Mouse (Mus musculus) neutrophil, adult 5-6 weeks (primary cell): ENCODE data around the gene Ints7. TPM values are rescaled to one million over a fixed set of nuclear protein-coding genes. Genes with fewer than 3 reads are reported as not detected.
A peak's percentile ranks its signal among the peaks of the same experiment; 100 is the strongest.

ENCODE experiments used
- ATAC-seq: fragments of 151-379, 151-347 bp; 2 replicates; pipeline ENCODE4 v1.8.0; 2017; ENCODE audit warnings: mild to moderate bottlenecking, moderate TSS enrichment; ENCODE audit not compliant: insufficient number of reproducible peaks, poor library complexity, low FRiP score, severe bottlenecking; ENCODE audit errors: extremely low read depth
- total RNA-seq: library from RNA; stranded (forward); fragments of 200-1000 nt; gene quantifications from 2 replicates; pipeline ENCODE4 v1.2.3, GENCODE M21; 2017

Gene Ints7
- 42.8 and 43.1 TPM in 2 replicates for total RNA-seq

- peak; percentile 94 for ATAC-seq
Measured at GRCm38 (mm10) chr1:191575458-191576247, at the start of gene Ints7, which contains the start of gene Dtl. Ints7 (plus strand) TSS chr1:191575636. Dtl (minus strand) TSS chr1:191575544.

- no peak for ATAC-seq
Measured at GRCm38 (mm10) chr1:191527089-191527488, 48.3 kb upstream of the Ints7 start.

GRCm38 (mm10) chr1:191527921-191528612 lies 47.4 kb upstream of the Ints7 start:
- no peak for ATAC-seq

GRCm38 (mm10) chr1:191529406-191529805 lies 46.0 kb upstream of the Ints7 start:
- no peak for ATAC-seq

GRCm38 (mm10) chr1:191531023-191531422 lies 44.4 kb upstream of the Ints7 start:
- ATAC-seq: no peak

- no peak for ATAC-seq
Measured at GRCm38 (mm10) chr1:191534896-191535295, 40.5 kb upstream of the Ints7 start.

- ATAC-seq: no peak
Measured at GRCm38 (mm10) chr1:191540300-191540699, 35.1 kb upstream of the Ints7 start.

GRCm38 (mm10) chr1:191541014-191541413 lies 34.4 kb upstream of the Ints7 start:
- no peak for ATAC-seq

- no peak for ATAC-seq
Measured at GRCm38 (mm10) chr1:191541619-191542018, 33.8 kb upstream of the Ints7 start.

- no peak for ATAC-seq
Measured at GRCm38 (mm10) chr1:191543747-191544146, 31.7 kb upstream of the Ints7 start.

- no peak for ATAC-seq
Measured at GRCm38 (mm10) chr1:191550786-191551185, 24.6 kb upstream of the Ints7 start.

- no peak for ATAC-seq
Measured at GRCm38 (mm10) chr1:191557109-191557508, 18.3 kb upstream of the Ints7 start.

- no peak for ATAC-seq
Measured at GRCm38 (mm10) chr1:191559779-191560178, 15.7 kb upstream of the Ints7 start.

GRCm38 (mm10) chr1:191562823-191563365 lies 12.5 kb upstream of the Ints7 start:
- ATAC-seq: peak; percentile 73; the same call in 1 of the 2 replicates

- ATAC-seq: no peak
Measured at GRCm38 (mm10) chr1:191567859-191568258, 7.6 kb upstream of the Ints7 start.

- no peak for ATAC-seq
Measured at GRCm38 (mm10) chr1:191569625-191570024, 5.8 kb upstream of the Ints7 start.

GRCm38 (mm10) chr1:191570415-191570814 lies 5.0 kb upstream of the Ints7 start:
- ATAC-seq: no peak

GRCm38 (mm10) chr1:191573906-191574639 lies 1.4 kb upstream of the Ints7 start:
- no peak for ATAC-seq

- no peak for ATAC-seq
Measured at GRCm38 (mm10) chr1:191574871-191575457, 472 bp upstream of the Ints7 start.
